In the genomic region with DNA sequence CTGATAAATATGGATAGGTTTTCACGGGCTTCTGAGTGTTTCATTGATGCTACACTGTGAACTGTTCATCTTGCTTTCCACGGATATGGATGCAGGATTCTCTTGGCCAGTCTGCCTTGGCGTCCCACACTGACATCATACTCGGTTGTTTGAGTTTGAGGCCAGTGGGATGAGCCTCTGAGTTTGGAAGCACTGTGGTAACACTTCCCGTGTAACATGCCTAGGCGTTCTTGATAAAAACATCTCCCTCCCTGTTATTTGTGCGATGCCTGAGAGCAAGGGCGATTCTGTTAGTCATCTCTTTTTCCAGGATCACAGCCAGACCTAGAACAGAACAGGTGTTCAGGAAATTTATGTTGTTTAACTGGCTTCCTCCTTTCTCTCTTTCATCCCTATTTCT, we compare ENCODE assay signal across 11 mouse cellular contexts.
DNase-seq lines count a peak whose midpoint lies in the region.
"Had no signal": no experiment of that assay in that cellular context is flagged by ENCODE, and none has a peak within 500 bp of the region (broad histone marks: within the 10 kb centered on the region; RNA-seq: fewer than 3 reads in every experiment).

No protein-coding gene starts in this region.

- intact Hi-C loops in left cerebral cortex, postnatal 36 days (cut with DNase I) = no loop called here

- DNase-seq in layer of hippocampus, adult 11-12 months (ENCODE audit: low spot score) = peak; percentile 14
- no peak for DNase-seq in layer of hippocampus, postnatal 25 days (ENCODE audit: extremely low spot score in 1 of 2, low spot score in 1 of 2)
- peak; percentile 25 to 29 for DNase-seq in cerebellum, adult 18-20 months
- DNase-seq in cerebellum, adult 9-11 months = peak; percentile 28
- DNase-seq in left cerebral cortex, postnatal 36 days (ENCODE audit: low spot score in 2 of 2) = peak; percentile 41 to 56
- DNase-seq in lung, postnatal 14 days = no peak
- no peak for DNase-seq in spleen, adult 12 weeks (ENCODE audit: low spot score)
- DNase-seq: adrenal gland, postnatal 10 days; heart, postnatal 14 days; lung, embryonic 14.5 days; thymus, adult 18-20 months had no signal

Comparison
In these comparisons a context has a peak if more than half of its experiments do, and no peak if none do; other contexts are left out.
1. DNase-seq: peak in layer of hippocampus, adult 11-12 months (single experiment), cerebellum, adult 18-20 months (2 of 2), cerebellum, adult 9-11 months (single experiment) and left cerebral cortex, postnatal 36 days (2 of 2); none in layer of hippocampus, postnatal 25 days (0 of 2), lung, postnatal 14 days (single experiment) and spleen, adult 12 weeks (single experiment).